Mouse (Mus musculus) heart, adult 9 months (tissue): ENCODE data around the gene Gm16442.
"Not testable (repeated sequence)": the region's sequence is repeated elsewhere in the genome, so short reads cannot be mapped to it uniquely, and the experiment has no call there.

Source experiments
- DNase-seq, 2 experiments: peaks; one replicate each; pipeline ENCODE4 v3.0.0; 2022; ENCODE audit warnings: low spot score in 2 of 2

The Gm16442 gene

GRCm38 (mm10) chr7:20122479-20122878 lies at the start of gene Gm16442:
Gene Gm16442, minus strand, starts transcription at chr7:20122579.
- not testable (repeated sequence) for DNase-seq

DNA sequence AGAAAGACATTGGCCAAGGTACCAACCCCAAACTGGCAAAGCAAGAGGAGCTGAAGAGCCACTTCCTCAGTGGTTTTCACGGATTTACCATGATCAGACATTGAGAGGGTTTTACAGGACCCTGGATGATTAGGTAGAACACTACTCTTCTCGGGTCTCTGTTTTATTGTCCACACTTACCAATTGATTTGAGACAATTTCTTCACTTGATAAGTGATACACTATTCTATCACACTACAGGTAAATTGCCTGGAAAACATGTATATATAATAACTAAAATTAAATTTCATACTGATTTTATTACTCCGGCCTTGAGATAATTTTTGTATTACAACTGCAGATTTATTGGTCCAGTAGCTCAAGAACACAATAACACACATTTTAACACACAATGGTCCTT lies 45.9 kb upstream of the Gm16442 start, which contains the start of gene Vmn1r94:
Gene Vmn1r94, minus strand, starts transcription at position 101 of the 400 bp plus-strand sequence.
- DNase-seq: not testable (repeated sequence)

DNA sequence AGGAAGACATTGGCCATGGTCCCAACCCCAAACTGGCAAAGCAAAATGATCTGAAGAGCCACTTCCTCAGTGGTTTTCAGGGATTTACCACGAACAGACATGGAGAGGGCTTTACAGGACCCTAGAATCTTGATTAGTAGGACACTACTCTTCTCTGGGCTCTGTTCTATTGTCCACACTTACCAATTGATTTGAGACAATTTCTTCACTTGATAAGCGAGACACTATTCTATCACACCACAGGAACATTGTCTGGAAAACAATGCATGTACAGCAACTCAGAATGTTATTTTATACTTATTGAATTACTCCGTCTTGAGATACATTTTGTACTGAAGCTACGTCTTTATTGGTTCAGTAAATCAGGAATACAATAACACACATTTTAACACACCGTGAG lies 16.6 kb upstream of the Gm16442 start, which contains the start of gene Vmn1r93:
Gene Vmn1r93, minus strand, starts transcription at position 101 of the 400 bp plus-strand sequence.
- not testable (repeated sequence) for DNase-seq

GRCm38 (mm10) chr7:20099380-20099779 lies 23.0 kb downstream of the Gm16442 start, which contains the start of gene Vmn1r91:
Gene Vmn1r91, plus strand, starts transcription at chr7:20099680.
- DNase-seq: not testable (repeated sequence)

- DNase-seq: not testable (repeated sequence)
These were observed 44.3 kb downstream of the Gm16442 start for GRCm38 (mm10) chr7:20078118-20078517.
